Mouse (Mus musculus) ES-E14 (cell line): ENCODE measurements around the gene Tldc2. TPM values are rescaled to one million over a fixed set of nuclear protein-coding genes. Genes with fewer than 3 reads are reported as not detected.

ENCODE experiments used
- DNase-seq: peaks from one replicate; pipeline ENCODE4 v3.0.0-alpha.2; 2013; ENCODE audit warnings: low read depth, low spot score
- H3K27ac ChIP-seq: 2 replicates; pipeline ENCODE4 v1.5.1; 2012; ENCODE audit warnings: low read depth, mild to moderate bottlenecking, low read length, moderate library complexity, mixed read lengths; ENCODE audit not compliant: poor library complexity, insufficient read depth, severe bottlenecking
- H3K36me3 ChIP-seq: 2 replicates; pipeline ENCODE4 v1.6.1; 2012; ENCODE audit warnings: mild to moderate bottlenecking, low read length, moderate library complexity, mixed read lengths; ENCODE audit not compliant: control insufficient read depth, poor library complexity, insufficient read depth, severe bottlenecking
- H3K4me1 ChIP-seq, 2 experiments: fragments of 150-350 bp in 1 of 2; sonication (generic) in 1 of 2; 2 replicates each; pipeline ENCODE4 v1.6.1; 2012; ENCODE audit warnings: low read length in 2 of 2, mild to moderate bottlenecking in 1 of 2, mixed read lengths in 1 of 2; ENCODE audit not compliant: control insufficient read depth in 2 of 2, insufficient read depth in 2 of 2, poor library complexity in 1 of 2
- H3K4me3 ChIP-seq, 2 experiments: fragments of 150-350 bp in 1 of 2; sonication (generic) in 1 of 2; 2 replicates each; pipeline ENCODE4 v1.5.1; 2012; ENCODE audit warnings: low read length in 2 of 2, low read depth in 1 of 2, mild to moderate bottlenecking in 1 of 2, mixed read lengths in 1 of 2; ENCODE audit not compliant: insufficient read depth in 1 of 2, poor library complexity in 1 of 2, severe bottlenecking in 1 of 2
- H3K9ac ChIP-seq: 2 replicates; pipeline ENCODE4 v1.6.1; 2012; ENCODE audit warnings: low read depth, mild to moderate bottlenecking, low read length, mixed read lengths; ENCODE audit not compliant: poor library complexity, insufficient read depth, severe bottlenecking
- H3K9me3 ChIP-seq: fragments of 150-350 bp; sonication (generic); 2 replicates; pipeline ENCODE4 v1.6.1; 2012; ENCODE audit warnings: low read depth, mild to moderate bottlenecking, low read length; ENCODE audit not compliant: control insufficient read depth, insufficient read depth
- CHD2 ChIP-seq: IDR thresholded peaks from 2 replicates; pipeline ENCODE4 v1.6.1; 2014; ENCODE audit warnings: mild to moderate bottlenecking, low read depth, low read length, inconsistent platforms
- HCFC1 ChIP-seq: IDR thresholded peaks from 2 replicates; pipeline ENCODE4 v1.6.1; 2012; ENCODE audit warnings: low read length, inconsistent platforms, borderline replicate concordance; ENCODE audit not compliant: insufficient read depth
- MAFK ChIP-seq: IDR thresholded peaks from 2 replicates; pipeline ENCODE4 v1.6.1; 2014; ENCODE audit warnings: mild to moderate bottlenecking, low read depth, low read length, inconsistent platforms; ENCODE audit not compliant: insufficient read depth
- ZC3H11A ChIP-seq: IDR thresholded peaks from 2 replicates; pipeline ENCODE4 v1.6.1; 2012; ENCODE audit warnings: low read depth, mild to moderate bottlenecking, inconsistent platforms, low read length, borderline replicate concordance
- ZNF384 ChIP-seq: IDR thresholded peaks from 2 replicates; pipeline ENCODE4 v1.6.1; 2012; ENCODE audit warnings: low read depth, low read length, inconsistent platforms
- in situ Hi-C, 2 experiments: fragments of 600-800 bp; cut with MboI; formaldehyde crosslinking; loops; one replicate each; pipeline ENCODE4 v1.15.1; 2025; ENCODE audit warnings: low sequenced_read_pairs in 2 of 2, inconsistent platforms in 1 of 2; ENCODE audit not compliant: unreplicated experiment in 2 of 2
- total RNA-seq: library from RNA; depleted of rRNA; stranded (reverse); fragments of 300-350 nt; gene quantifications from 2 replicates; pipeline ENCODE4 v1.2.3, GENCODE M21; 2012

Gene Tldc2
- total RNA-seq, 1 experiment: not detected

DNA sequence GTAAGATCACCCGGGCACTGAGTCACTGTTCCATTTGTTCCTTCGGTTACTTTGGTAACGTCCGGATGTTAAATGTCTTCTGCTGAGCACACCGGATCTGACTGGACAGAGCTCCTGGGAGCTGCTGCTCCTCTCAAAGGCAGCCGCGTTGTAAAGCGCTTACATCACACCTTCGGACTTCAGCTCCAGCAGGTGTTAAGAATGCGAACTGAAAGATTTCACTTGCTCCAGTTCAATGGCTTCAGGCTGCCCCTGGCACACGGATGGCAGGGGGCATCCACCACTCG is 13.4 kb downstream of the Tldc2 start:
- 0 out of 2 replicates have a peak overlapping the region, but pooled peaks have one; percentile 33 for H3K9ac ChIP-seq
- no peak for TF ChIP-seq ZNF384
- TF ChIP-seq ZC3H11A: no peak
- TF ChIP-seq HCFC1: no peak
- no peak for TF ChIP-seq CHD2
- TF ChIP-seq MAFK: no peak
- H3K9me3 ChIP-seq: no peaks in the 10 kb centered on the region
- no peak overlapping the region for H3K27ac ChIP-seq
- H3K4me1 ChIP-seq: peaks cover 3 to 6% of the 10 kb centered on the region in 2 experiments; a peak in 3 of 4 replicates
- DNase-seq: no peak
- H3K4me3 ChIP-seq: no peak overlapping the region
- H3K36me3 ChIP-seq: peaks cover 5% of the 10 kb centered on the region; the same call in 1 of the 2 replicates
- in situ Hi-C loops: no loop called here

DNA sequence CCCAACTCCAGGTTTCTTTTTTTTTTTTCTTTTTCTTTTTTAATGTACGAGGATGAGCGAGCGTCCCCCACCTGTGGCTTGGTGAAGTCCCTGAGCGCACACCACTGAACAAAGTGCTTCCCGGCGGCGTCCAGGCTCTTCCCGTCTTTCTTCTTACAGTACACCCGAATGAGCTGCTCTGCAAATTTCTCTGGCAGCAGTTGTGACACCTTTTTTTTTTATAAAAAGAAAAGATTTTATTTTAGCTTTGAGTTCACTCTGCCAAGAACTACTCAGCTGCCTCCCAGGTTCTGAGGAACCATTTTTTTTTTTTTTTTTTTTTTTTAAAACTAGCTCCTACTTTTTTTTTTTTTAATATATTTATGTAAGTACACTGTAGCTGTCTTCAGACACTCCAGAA is 14.8 kb downstream of the Tldc2 start:
- H3K27ac ChIP-seq: no peak overlapping the region
- H3K4me3 ChIP-seq: no peak overlapping the region
- H3K4me1 ChIP-seq: peaks cover 3 to 6% of the 10 kb centered on the region in 2 experiments; a peak in 3 of 4 replicates
- peaks cover 7% of the 10 kb centered on the region; the same call in 1 of the 2 replicates for H3K36me3 ChIP-seq
- TF ChIP-seq ZC3H11A (no peak), ZNF384 (0 out of 2 replicates have a peak, but pooled peaks have one; percentile 37)
- no peaks in the 10 kb centered on the region for H3K9me3 ChIP-seq
- H3K9ac ChIP-seq: no peak overlapping the region
- in situ Hi-C loops: no loop called here
- DNase-seq: no peak

GRCm38 (mm10) chr2:157102256-157102655 is 15.4 kb downstream of the Tldc2 start:
- no peaks in the 10 kb centered on the region for H3K9me3 ChIP-seq
- H3K27ac ChIP-seq: no peak overlapping the region
- DNase-seq: no peak
- no peak for TF ChIP-seq ZC3H11A
- TF ChIP-seq CHD2: no peak
- no peak overlapping the region for H3K4me3 ChIP-seq
- peaks cover 3 to 6% of the 10 kb centered on the region in 2 experiments; a peak in 3 of 4 replicates for H3K4me1 ChIP-seq
- peaks cover 7% of the 10 kb centered on the region; the same call in 1 of the 2 replicates for H3K36me3 ChIP-seq
- in situ Hi-C loops: no loop called here
- H3K9ac ChIP-seq: no peak overlapping the region

GRCm38 (mm10) chr2:157104454-157104853 is 17.6 kb downstream of the Tldc2 start:
- no peaks in the 10 kb centered on the region for H3K9me3 ChIP-seq
- TF ChIP-seq HCFC1: no peak
- TF ChIP-seq ZC3H11A: no peak
- no peak for TF ChIP-seq CHD2
- no peak for TF ChIP-seq ZNF384
- no peak for TF ChIP-seq MAFK
- no peak overlapping the region for H3K4me3 ChIP-seq
- H3K36me3 ChIP-seq: peaks cover 7% of the 10 kb centered on the region; the same call in 1 of the 2 replicates
- H3K4me1 ChIP-seq: peaks cover 3 to 6% of the 10 kb centered on the region in 2 experiments; a peak in 3 of 4 replicates
- no peak overlapping the region for H3K9ac ChIP-seq
- in situ Hi-C loops: no loop called here
- DNase-seq: no peak
- no peak overlapping the region for H3K27ac ChIP-seq

GRCm38 (mm10) chr2:157108236-157108635 is 21.4 kb downstream of the Tldc2 start:
- no peak for TF ChIP-seq CHD2
- Histone ChIP-seq H3K4me3 (no peak overlapping the region), H3K9me3 (no peaks in the 10 kb centered on the region), H3K27ac (no peak overlapping the region), H3K9ac (no peak overlapping the region), H3K4me1 (no peaks in the 10 kb centered on the region), H3K36me3 (peaks cover 4% of the 10 kb centered on the region; the same call in 1 of the 2 replicates)
- in situ Hi-C loops: no loop called here
- DNase-seq: no peak
